In the genomic region with DNA sequence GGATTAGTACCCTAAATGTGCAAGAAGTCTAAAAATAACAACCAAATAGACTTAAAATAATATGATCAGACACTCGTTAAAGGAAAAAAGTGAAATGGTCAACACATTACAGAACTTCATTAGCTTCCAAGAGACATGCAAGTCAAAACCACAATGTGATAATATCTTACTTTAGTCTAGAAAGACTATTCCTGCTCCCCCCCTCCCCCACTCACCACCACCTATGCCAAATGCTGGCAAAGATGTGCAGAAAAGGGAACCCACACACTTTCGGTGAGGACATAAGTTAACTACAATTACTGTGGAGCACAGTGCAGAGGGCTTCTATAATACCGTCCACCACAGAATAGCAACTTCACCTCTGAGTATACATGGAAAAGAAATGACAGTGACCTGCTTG, we compare ENCODE assay signal across 30 mouse cellular contexts. TPM values are rescaled to one million over a fixed set of nuclear protein-coding genes. Genes with fewer than 3 reads are reported as not detected.
"Had no signal": no experiment of that assay in that cellular context is flagged by ENCODE, and none has a peak within 500 bp of the region (broad histone marks: within the 10 kb centered on the region; RNA-seq: fewer than 3 reads in every experiment).

No protein-coding gene starts in this region.

- H3K4me2 ChIP-seq: heart, embryonic 12.5 days; hindbrain, embryonic 12.5 days; hindbrain, embryonic 14.5 days; intestine, embryonic 15.5 days; limb, embryonic 12.5 days; liver, embryonic 11.5 days had no signal

- H3K27ac ChIP-seq: heart, adult 2 months; heart, embryonic 10.5 days; hindbrain, embryonic 10.5 days; hindbrain, embryonic 12.5 days; hindbrain, embryonic 14.5 days; intestine, embryonic 15.5 days; layer of hippocampus, adult 2 months; left cerebral cortex, adult 2 months; limb, embryonic 10.5 days; limb, embryonic 12.5 days had no signal

- H3K9me3 ChIP-seq: heart, embryonic 10.5 days; hindbrain, embryonic 10.5 days; hindbrain, embryonic 12.5 days; intestine, embryonic 15.5 days; limb, embryonic 10.5 days; limb, embryonic 12.5 days had no signal

- H3K9ac ChIP-seq: heart, embryonic 12.5 days; hindbrain, embryonic 12.5 days; hindbrain, embryonic 14.5 days; intestine, embryonic 15.5 days; limb, embryonic 12.5 days had no signal

- H3K4me3 ChIP-seq: heart, adult 2 months; heart, embryonic 10.5 days; heart, embryonic 12.5 days; hindbrain, embryonic 10.5 days; hindbrain, embryonic 12.5 days; intestine, embryonic 15.5 days; layer of hippocampus, adult 2 months; left cerebral cortex, adult 2 months; limb, embryonic 10.5 days; limb, embryonic 12.5 days had no signal

- H3K27me3 ChIP-seq: heart, embryonic 12.5 days; hindbrain, embryonic 12.5 days; intestine, embryonic 15.5 days; limb, embryonic 12.5 days had no signal

- DNase-seq: gastrocnemius, postnatal 14 days; gastrocnemius, postnatal 36 days; heart, adult 2 months; heart, postnatal 10 days; heart, postnatal 4 days; kidney, adult 18-20 months; kidney, adult 8-10 months; kidney, postnatal 10 days; kidney, postnatal 25 days; kidney, postnatal 4 days; liver had no signal

- H3K4me1 ChIP-seq: heart, embryonic 10.5 days; heart, embryonic 12.5 days; hindbrain, embryonic 10.5 days; hindbrain, embryonic 12.5 days; intestine, embryonic 15.5 days; limb, embryonic 10.5 days; limb, embryonic 12.5 days had no signal

- H3K36me3 ChIP-seq: heart, embryonic 10.5 days; heart, embryonic 12.5 days; hindbrain, embryonic 10.5 days; hindbrain, embryonic 12.5 days; intestine, embryonic 15.5 days; limb, embryonic 10.5 days; limb, embryonic 12.5 days had no signal

- ATAC-seq: hindbrain, embryonic 16.5 days; inflammation-experienced regulatory T-cells, adult 6 months; intestine, embryonic 15.5 days; intestine, postnatal 0 days had no signal

RNA-seq across cellular contexts. Expression of a gene that starts 24.2 kb away (rescaled TPM):
- total RNA-seq: gastrocnemius, adult 18-20 months; gastrocnemius, postnatal 36 days; heart, adult 2 months; heart, postnatal 10 days; heart, postnatal 25 days; layer of hippocampus, adult 2 months; layer of hippocampus, postnatal 10 days; layer of hippocampus, postnatal 25 days had no signal
- polyA plus RNA-seq: heart, adult 2 months; heart, embryonic 14.5 days; hindbrain, embryonic 10.5 days; hindbrain, embryonic 14.5 days; hindbrain, embryonic 16.5 days; limb, embryonic 10.5 days; limb, embryonic 12.5 days had no signal
